Mouse (Mus musculus) heart, embryonic 11.5 days (tissue): Measurements from ENCODE around the gene Lamtor4. TPM values are rescaled to one million over a fixed set of nuclear protein-coding genes. Genes with fewer than 3 reads are reported as not detected.

Experiments used
- ATAC-seq: fragments of 200-750 bp; cut with Nextera tagmentation; replicated peaks from 2 replicates; pipeline ENCODE4 v1.8.0; 2017; ENCODE audit warnings: moderate library complexity; ENCODE audit not compliant: insufficient number of reproducible peaks, low FRiP score, low TSS enrichment
- H3K27ac ChIP-seq: fragments of 300-500 bp; sonication (generic); 2 replicates; pipeline ENCODE4 v1.5.1; 2014; ENCODE audit warnings: mild to moderate bottlenecking, low read depth, low read length
- H3K27me3 ChIP-seq: fragments of 300-500 bp; sonication (generic); 2 replicates; pipeline ENCODE4 v1.6.1; 2014; ENCODE audit warnings: mild to moderate bottlenecking, low read length, mixed read lengths; ENCODE audit not compliant: control insufficient read depth, insufficient read depth
- H3K36me3 ChIP-seq: fragments of 300-500 bp; sonication (generic); 2 replicates; pipeline ENCODE4 v1.6.1; 2014; ENCODE audit warnings: mild to moderate bottlenecking, low read length, moderate library complexity, mixed read lengths; ENCODE audit not compliant: control insufficient read depth, insufficient read depth
- H3K4me1 ChIP-seq: fragments of 300-500 bp; sonication (generic); 2 replicates; pipeline ENCODE4 v1.6.1; 2014; ENCODE audit warnings: low read length; ENCODE audit not compliant: control insufficient read depth, insufficient read depth
- H3K4me2 ChIP-seq: fragments of 300-500 bp; sonication (generic); 2 replicates; pipeline ENCODE4 v1.6.1; 2014; ENCODE audit warnings: mild to moderate bottlenecking, moderate library complexity
- H3K4me3 ChIP-seq: fragments of 300-500 bp; sonication (generic); 2 replicates; pipeline ENCODE4 v1.5.1; 2014; ENCODE audit warnings: low read depth, low read length
- H3K9ac ChIP-seq: fragments of 300-500 bp; sonication (generic); 2 replicates; pipeline ENCODE4 v1.6.1; 2014; ENCODE audit warnings: mild to moderate bottlenecking, low read depth, low read length, moderate library complexity
- H3K9me3 ChIP-seq: fragments of 300-500 bp; sonication (generic); replicated peaks from 2 replicates; pipeline ENCODE4 v1.6.1; 2016; ENCODE audit warnings: low read length; ENCODE audit not compliant: control insufficient read depth
- WGBS: fragments of 180-500 bp; shearing (Covaris S2); extraction: QIAGEN DNeasy Blood & Tissue Kit; methylation state at CpG from one replicate; pipeline ENCODE4 v1.1.7; 2014; ENCODE audit not compliant: insufficient replicate concordance; 5-methylcytosine and 5-hydroxymethylcytosine counted together
- polyA plus RNA-seq: library from polyadenylated mRNA; unstranded; fragments of >200 nt; fragmentation: Nextera tagmentation; extraction: Ambion mirVana; gene quantifications from 2 replicates; pipeline ENCODE4 v1.2.1, GENCODE M21; 2014

The Lamtor4 gene
- polyA plus RNA-seq, 1 experiment from 2014 or later, result 74.4 TPM

DNA sequence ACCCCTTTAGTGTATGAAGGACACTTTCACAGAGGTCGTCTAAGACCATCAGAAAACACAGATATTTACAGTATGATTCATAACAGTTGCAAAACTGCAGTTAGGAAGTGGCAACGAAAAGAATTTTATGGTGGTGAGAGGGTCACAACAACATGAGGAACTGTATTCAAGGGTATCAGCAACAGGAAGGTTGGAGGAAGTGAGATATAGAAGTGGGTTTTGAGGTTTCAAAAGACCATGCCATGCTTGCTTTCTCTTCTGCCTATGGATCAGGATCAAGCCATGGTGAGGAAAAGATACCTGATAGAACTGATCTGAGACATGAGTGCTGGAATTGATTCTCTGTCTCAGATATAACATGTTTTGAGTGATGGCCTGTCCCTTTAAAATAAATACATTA is 27.9 kb upstream of the Lamtor4 start:
- no peaks in the 10 kb centered on the region for H3K36me3 ChIP-seq
- ATAC-seq, result no peak
- no peaks in the 10 kb centered on the region for H3K9me3 ChIP-seq
- H3K27me3 ChIP-seq, result no peaks in the 10 kb centered on the region
- no peak overlapping the region for H3K9ac ChIP-seq
- H3K27ac ChIP-seq, result no peak overlapping the region
- H3K4me2 ChIP-seq, result no peak overlapping the region
- no peak overlapping the region for H3K4me3 ChIP-seq
- H3K4me1 ChIP-seq, result no peaks in the 10 kb centered on the region
- 48% methylated on average over 2 of the region's 2 CpGs for WGBS

DNA sequence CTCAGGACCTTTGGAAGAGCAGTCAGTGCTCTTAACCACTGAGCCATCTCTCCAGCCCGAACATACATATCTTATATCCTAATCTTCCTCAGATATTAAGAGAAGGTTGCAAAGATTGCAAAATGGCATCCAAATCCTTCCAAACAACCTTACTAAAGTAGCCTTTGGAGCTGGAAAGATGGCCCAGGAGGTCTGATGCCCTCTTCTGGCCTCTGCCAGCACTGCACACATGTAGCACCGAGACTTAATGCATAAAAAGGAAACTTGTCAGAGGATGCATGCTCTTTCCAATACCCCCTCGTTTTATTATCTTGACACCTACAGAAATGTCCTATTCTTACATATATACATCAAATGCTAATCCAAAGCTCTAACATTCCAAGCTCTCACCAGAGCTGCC is 27.3 kb upstream of the Lamtor4 start:
- 53% methylated on average over 3 of the region's 3 CpGs for WGBS
- H3K9ac ChIP-seq, result no peak overlapping the region
- no peak overlapping the region for H3K4me3 ChIP-seq
- H3K4me1 ChIP-seq, result no peaks in the 10 kb centered on the region
- no peaks in the 10 kb centered on the region for H3K9me3 ChIP-seq
- no peaks in the 10 kb centered on the region for H3K36me3 ChIP-seq
- no peak overlapping the region for H3K27ac ChIP-seq
- ATAC-seq, result no peak
- no peak overlapping the region for H3K4me2 ChIP-seq
- H3K27me3 ChIP-seq, result no peaks in the 10 kb centered on the region

DNA sequence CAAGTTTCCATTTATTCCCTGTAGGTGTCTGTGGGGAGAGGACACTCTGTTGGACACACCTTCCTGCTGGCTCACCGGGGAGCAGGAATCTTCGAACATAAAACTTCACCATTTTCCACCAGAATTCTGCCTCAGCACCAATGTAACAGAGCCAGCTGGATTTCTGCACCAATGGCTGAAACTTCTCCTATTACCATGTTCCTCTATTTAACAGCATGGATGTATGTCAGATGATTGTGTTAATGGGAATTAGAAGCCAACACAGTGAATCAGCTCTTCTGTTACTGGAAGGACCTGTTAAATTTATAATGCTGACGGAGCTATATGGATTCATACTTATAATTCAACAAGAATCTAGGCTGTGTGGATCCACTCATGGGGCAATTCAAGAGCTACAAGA is 25.8 kb upstream of the Lamtor4 start:
- Histone ChIP-seq H3K4me1 (no peaks in the 10 kb centered on the region), H3K9me3 (no peaks in the 10 kb centered on the region), H3K27me3 (no peaks in the 10 kb centered on the region), H3K27ac (no peak overlapping the region), H3K4me3 (no peak overlapping the region), H3K9ac (no peak overlapping the region), H3K4me2 (no peak overlapping the region), H3K36me3 (no peaks in the 10 kb centered on the region)
- ATAC-seq, result no peak
- WGBS, result 82% methylated on average over 3 of the region's 3 CpGs

DNA sequence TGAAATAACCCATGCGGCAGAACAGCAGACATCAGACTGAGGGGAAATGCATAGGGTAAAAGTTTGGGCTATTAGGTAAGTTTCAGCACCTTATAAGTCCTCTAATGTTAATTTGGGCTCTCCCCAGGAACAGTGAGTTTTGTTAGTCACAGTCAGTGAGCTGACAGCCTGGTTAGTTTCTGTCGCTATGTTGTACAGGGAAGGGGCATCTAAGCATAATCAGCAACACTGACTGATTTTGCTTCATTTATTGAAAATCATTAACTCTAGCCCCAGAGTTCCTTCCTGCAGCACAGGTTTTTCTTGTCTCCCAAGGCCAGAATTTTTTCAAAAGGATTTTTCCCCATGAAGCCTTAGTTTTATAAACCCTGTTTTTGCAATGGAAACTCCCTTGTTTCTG is 21.5 kb upstream of the Lamtor4 start:
- 82% methylated on average over 2 of the region's 2 CpGs for WGBS

DNA sequence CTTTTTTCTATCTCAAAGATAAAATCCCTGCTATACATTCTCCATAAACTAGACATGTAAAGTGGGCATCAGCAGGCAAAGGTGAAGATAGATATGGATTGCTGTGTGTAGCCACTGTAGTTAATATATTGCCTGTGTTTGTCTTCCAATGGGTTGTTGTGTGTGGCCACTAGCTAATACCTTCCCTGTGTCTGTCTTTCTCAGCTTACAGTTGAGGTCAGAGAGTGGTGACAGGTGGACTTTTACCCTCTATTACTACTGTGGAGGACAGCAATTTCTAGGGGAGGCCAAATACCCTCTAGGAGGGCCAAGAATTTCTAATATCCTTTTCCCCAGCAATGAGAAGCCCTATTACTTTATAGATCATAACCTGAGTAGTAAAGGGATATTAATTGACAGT is 21.1 kb upstream of the Lamtor4 start:
- Histone ChIP-seq H3K4me3 (no peak overlapping the region), H3K4me1 (no peaks in the 10 kb centered on the region), H3K27ac (no peak overlapping the region), H3K9ac (no peak overlapping the region), H3K9me3 (no peaks in the 10 kb centered on the region), H3K4me2 (no peak overlapping the region), H3K27me3 (no peaks in the 10 kb centered on the region), H3K36me3 (no peaks in the 10 kb centered on the region)
- ATAC-seq, result no peak

More for the DNA sequence above, 21.5 kb upstream of the Lamtor4 start:
- Histone ChIP-seq H3K27me3 (no peaks in the 10 kb centered on the region), H3K27ac (no peak overlapping the region), H3K4me1 (no peaks in the 10 kb centered on the region), H3K4me2 (no peak overlapping the region), H3K9ac (no peak overlapping the region), H3K4me3 (no peak overlapping the region), H3K36me3 (no peaks in the 10 kb centered on the region), H3K9me3 (no peaks in the 10 kb centered on the region)
- ATAC-seq, result no peak

DNA sequence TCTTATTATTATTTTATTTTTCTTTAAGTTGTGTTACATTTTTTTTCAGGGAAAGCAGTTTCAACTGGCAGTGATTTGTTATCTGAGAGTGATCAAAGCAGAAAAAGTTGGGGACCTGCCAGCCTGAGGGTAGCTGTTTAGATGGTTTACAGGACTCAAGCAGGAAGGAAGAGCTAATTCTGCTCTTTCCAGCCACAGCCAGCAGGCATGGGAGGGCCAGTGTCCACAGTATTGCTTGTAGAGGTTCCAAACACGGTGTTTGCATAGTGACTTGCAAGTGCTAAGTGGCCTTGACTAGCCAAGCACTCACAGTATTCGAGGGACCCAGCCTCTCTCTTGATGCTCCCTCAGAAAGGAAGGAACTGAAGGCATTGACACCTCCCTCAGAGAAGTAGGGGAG is 13.8 kb upstream of the Lamtor4 start:
- no peak overlapping the region for H3K27ac ChIP-seq
- WGBS, result 23% methylated on average over 2 of the region's 2 CpGs
- no peaks in the 10 kb centered on the region for H3K27me3 ChIP-seq
- no peaks in the 10 kb centered on the region for H3K36me3 ChIP-seq
- H3K4me1 ChIP-seq, result no peaks in the 10 kb centered on the region
- no peak overlapping the region for H3K4me3 ChIP-seq
- H3K9me3 ChIP-seq, result no peaks in the 10 kb centered on the region
- ATAC-seq, result no peak
- H3K4me2 ChIP-seq, result no peak overlapping the region
- H3K9ac ChIP-seq, result no peak overlapping the region

DNA sequence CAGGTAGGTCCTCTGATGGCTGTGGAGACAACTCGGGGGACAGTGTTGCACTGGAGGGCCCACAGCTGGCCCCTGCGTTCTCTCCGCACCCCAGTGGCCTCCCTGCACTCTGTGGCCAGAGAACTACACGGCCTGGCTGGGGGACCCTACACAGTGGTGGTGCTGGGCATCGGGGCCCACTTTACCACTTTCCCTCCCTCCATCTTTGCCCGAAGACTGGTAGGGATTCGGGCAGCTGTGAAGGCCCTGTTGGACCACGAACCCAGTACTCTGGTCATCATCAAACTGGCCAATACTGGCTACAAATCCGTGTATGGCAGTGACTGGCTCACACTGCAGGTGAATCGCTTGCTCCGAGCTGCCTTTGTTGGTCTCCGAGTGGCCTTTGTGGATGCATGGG is 4.1 kb upstream of the Lamtor4 start:
- Histone ChIP-seq H3K27ac (no peak overlapping the region), H3K27me3 (no peaks in the 10 kb centered on the region), H3K4me2 (no peak overlapping the region), H3K4me3 (no peak overlapping the region), H3K9ac (no peak overlapping the region), H3K36me3 (no peaks in the 10 kb centered on the region), H3K4me1 (peaks cover 6% of the 10 kb centered on the region), H3K9me3 (no peaks in the 10 kb centered on the region)
- WGBS, result 80% methylated on average over 12 of the region's 12 CpGs
- no peak for ATAC-seq

DNA sequence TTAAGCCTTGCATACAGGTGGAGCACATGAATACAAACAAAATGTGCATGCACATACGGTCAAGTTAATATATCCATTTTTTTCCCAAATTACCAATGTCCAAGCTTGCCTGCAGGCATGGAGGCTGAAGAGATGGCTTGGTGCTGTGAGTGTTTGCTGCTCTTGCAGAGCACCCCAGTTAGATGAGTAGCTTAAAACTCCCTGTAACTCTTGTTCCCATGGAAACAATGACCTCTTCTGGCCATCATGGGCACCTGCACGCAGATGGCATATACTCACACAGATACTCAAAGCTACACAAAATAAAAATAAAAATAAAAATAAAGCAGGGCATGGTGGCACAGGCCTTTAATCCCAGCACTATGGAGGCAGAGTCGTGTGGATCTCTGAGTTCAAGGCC is 2.2 kb upstream of the Lamtor4 start:
- H3K9me3 ChIP-seq, result no peaks in the 10 kb centered on the region
- H3K36me3 ChIP-seq, result no peaks in the 10 kb centered on the region
- WGBS, result 87% methylated on average over 3 of the region's 3 CpGs
- H3K9ac ChIP-seq, result no peak overlapping the region
- no peak overlapping the region for H3K4me2 ChIP-seq
- H3K27me3 ChIP-seq, result no peaks in the 10 kb centered on the region
- no peak overlapping the region for H3K27ac ChIP-seq
- peaks cover 12% of the 10 kb centered on the region for H3K4me1 ChIP-seq
- ATAC-seq, result no peak
- H3K4me3 ChIP-seq, result no peak overlapping the region

DNA sequence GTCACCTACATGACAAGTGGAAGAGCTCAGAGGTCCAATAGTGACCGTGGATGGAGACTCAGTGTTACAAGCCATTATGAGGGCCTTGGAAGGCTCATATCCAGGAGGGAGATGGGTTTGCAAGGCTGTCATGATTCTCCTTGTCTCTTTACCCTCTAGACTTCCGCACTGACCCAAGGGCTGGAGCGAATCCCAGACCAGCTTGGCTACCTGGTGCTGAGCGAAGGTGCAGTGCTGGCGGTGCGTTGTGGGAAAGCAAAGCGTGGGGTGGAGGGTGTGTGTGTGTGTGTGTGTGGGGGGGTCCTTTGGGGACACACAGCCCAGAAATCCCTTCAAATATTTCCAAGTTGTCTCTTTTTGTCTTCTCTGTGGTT is 799 bp downstream of the Lamtor4 start:
- Histone ChIP-seq H3K27ac (peak overlapping the region; percentile 84), H3K4me3 (peak overlapping the region; percentile 78), H3K36me3 (peaks cover 8% of the 10 kb centered on the region; the same call in 1 of the 2 replicates), H3K9ac (peak overlapping the region; percentile 77), H3K9me3 (no peaks in the 10 kb centered on the region), H3K27me3 (no peaks in the 10 kb centered on the region), H3K4me2 (peak overlapping the region; percentile 87), H3K4me1 (peaks cover 34% of the 10 kb centered on the region)
- WGBS, result 16% methylated on average over 7 of the region's 7 CpGs
- ATAC-seq, result peak; percentile 5; the same call in 1 of the 2 replicates
